Mouse (Mus musculus): Measurements from ENCODE around the gene Tmem127.
"Not testable (repeated sequence)": the region's sequence is repeated elsewhere in the genome, so short reads cannot be mapped to it uniquely, and the experiment has no call there.

The Tmem127 gene

GRCm38 (mm10) chr2:127269491-127270299 is 22.0 kb downstream of the Tmem127 start, which contains the start of gene Stard7:
Gene Stard7, plus strand, starts transcription at chr2:127270218.
- DNase-seq: peak; percentile 98

DNA sequence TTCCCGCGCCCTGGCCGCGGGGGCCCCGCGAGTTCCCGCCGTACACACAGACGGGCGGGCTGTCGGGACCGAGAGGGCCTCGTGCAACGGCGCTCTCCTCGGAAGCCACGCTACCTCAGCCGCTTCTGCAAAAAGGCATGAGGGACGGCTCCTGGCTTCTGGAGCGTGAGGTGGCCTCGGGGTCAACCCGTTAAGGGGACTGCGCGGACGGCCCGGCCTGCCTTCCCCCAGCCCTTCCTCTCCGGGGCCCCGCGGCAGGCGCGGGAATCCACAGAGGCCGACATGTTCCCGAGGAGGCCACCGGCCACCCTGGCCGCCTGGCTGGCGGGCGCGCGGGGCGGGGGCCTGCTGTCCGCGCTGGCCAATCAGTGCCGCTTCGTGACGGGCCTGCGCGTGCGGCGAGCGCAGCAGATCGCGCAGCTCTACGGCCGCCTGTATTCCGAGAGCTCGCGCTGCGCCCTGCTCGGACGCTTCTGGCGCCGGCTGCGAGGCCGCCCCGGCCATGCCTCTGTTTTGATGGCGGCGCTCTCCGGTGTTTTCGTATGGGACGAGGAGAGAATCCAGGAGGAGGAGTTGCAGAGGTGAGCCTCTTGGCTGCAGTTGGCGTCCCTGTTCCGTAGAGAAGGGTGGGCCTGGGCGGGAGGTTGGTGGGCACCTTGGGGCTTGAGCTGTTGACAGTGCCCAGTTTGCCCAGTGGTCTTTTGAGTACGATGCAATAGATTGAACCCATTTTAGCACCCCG is 22.8 kb downstream of the Tmem127 start:
- peak; percentile 91 for DNase-seq

- peak; percentile 52 for DNase-seq
Measured at GRCm38 (mm10) chr2:127271042-127271515, 23.4 kb downstream of the Tmem127 start.

GRCm38 (mm10) chr2:127272049-127272448 is 24.3 kb downstream of the Tmem127 start:
- DNase-seq: not testable (repeated sequence)

DNA sequence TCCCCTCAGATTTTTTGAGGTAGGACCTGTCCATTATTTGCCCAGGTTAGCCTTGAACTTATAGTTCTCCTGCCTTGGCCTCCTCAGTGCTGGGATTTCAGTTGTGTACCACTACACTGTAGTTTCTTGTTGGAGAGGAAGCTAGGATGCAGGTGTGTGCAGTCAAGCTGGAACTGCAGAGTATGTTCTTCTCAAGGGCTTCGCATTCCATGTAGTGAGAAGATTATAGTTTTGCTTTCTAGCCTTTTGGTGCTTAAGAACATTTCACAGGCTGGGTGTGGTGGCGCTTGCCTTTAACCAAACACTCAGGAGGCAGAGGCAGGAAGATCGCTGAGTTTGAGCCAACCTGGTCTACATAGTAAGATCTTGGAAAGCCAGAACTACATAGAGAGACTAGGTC is 25.1 kb downstream of the Tmem127 start:
- no peak for DNase-seq

DNA sequence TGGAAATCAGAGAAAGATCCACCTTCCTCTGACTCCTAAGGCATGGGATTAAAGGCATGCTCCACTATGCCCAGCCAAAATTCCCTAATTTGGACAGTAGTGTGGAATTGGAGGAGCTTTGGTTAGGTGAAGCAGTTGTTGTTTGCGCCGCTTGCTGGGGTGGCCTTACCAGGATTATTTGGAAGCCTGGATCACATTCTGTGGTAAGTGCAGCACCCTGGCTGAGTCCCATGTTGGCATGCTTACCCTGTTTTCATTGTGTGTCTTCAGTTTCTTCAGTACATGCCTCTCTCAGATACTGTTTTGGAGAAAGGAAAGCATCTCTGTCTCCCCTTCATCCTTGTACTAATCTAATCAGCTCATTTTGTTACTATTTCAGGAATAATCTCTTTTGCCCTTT is 26.9 kb downstream of the Tmem127 start:
- no peak for DNase-seq

- no peak for DNase-seq
Measured at GRCm38 (mm10) chr2:127275551-127276320, 28.0 kb downstream of the Tmem127 start.

- no peak for DNase-seq
Measured at GRCm38 (mm10) chr2:127278162-127278561, 30.5 kb downstream of the Tmem127 start.

DNA sequence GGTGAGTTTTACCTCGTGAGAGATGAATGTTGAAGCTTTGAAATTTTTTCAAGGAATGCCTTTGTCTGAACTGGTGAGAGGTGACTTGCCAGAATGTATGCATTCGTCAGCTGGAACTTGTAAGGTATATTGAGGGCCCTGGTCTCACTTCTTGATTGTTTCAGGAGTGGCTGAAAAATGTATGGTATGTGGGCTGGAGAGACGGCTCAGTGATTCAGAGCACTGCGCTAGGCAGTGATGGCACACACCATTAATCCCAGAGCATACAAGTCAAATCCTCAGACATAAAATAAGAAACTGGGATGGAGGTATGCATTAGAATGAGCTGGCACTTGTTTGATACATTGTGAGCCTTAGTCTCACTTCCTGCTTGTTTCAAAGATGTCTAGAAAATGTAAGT is 44.5 kb downstream of the Tmem127 start:
- DNase-seq: no peak

- no peak for DNase-seq
Measured at GRCm38 (mm10) chr2:127297001-127297805, 49.5 kb downstream of the Tmem127 start.

- DNase-seq: peak; percentile 21
Measured at GRCm38 (mm10) chr2:127298056-127298455, 50.3 kb downstream of the Tmem127 start.

DNA sequence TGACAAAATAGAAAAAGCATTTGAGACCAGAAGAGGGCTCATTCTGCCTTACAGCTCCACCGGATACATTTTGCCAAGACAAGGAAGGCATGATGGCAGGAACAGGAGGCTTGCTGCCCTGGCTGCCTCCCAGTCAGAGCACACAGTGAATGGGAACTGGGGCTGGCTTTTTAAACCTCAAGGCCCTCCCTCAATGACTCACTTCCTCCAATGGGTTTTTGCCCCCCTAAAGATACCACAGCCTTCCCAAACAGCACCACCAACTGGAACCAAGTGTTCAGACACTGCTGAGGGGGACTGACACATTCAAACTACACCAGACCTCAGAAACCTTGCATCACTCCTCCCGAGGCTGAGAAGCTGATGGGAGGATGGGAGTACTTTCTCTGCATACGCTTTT is 53.0 kb downstream of the Tmem127 start:
- DNase-seq: no peak

DNA sequence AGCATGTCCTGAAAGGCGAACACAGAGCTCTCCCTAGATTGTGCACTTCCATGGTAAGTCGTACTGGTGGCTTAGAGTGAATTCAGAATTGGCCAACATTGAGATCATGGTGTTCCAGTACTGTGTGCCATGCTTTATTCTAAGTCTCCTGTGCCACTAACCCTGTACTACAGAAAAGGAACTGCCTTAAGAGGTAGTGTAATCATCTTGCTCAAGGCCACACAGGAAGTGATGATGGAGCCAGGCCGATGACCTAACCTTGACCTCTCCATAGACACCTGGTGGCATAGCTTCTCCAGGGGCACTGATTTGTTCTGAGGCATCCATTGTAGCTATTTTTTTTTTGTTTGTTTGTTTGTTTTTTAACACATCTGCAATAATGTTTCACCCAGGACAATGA is 54.2 kb downstream of the Tmem127 start:
- no peak for DNase-seq

GRCm38 (mm10) chr2:127304192-127304591 is 56.5 kb downstream of the Tmem127 start:
- DNase-seq: not testable (repeated sequence)

DNA sequence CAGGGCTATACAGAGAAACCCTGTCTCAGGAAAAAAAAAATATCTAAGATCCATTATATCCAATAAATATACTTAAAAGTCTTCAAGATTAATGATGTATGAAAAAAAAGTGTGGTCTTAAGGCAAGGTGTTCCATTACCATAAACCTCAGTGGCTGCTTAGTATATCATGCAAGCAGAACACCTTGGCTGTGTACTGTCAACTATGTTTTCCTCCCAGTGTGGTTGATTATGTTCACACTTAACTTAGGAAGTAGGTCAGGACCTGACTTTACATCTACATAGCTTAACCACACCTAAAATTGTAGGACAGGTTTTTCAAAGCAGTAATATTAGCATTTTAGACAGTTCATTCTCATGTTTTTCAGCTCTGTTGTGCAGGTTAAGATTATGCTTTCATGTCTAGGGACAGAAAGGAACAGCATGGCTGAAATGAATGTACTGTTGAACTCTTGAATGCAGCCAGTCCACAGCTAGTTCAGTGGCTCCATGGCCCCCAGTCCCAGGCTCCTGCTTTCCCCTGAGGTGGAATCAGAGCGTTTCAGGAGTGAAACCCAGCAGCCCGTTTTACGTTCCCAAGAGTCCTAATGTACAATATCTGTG is 57.0 kb downstream of the Tmem127 start:
- DNase-seq: no peak

- DNase-seq: no peak
Measured at GRCm38 (mm10) chr2:127306123-127306522, 58.4 kb downstream of the Tmem127 start.

- DNase-seq: no peak
Measured at GRCm38 (mm10) chr2:127307179-127307578, 59.5 kb downstream of the Tmem127 start.

DNA sequence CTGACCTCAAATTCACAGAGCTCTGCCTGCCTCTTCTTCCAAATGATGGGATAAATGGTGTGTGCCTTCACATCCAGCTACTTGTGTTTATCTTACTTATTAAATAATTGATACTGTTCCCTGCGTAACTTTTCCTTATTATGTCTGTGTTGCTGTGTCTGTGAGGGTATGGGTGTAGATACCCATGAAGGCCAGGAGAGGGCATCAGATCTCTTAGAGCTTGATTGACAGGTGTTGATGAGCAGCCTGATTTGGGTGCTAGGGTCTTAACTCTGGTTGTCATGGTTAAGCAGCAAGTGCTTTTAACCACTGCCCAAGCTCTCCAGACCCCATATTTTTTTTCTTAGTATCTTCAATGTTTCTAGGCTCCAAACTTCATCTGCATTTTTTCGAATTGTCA is 61.0 kb downstream of the Tmem127 start:
- no peak for DNase-seq

- no peak for DNase-seq
Measured at GRCm38 (mm10) chr2:127310246-127310645, 62.5 kb downstream of the Tmem127 start.

DNA sequence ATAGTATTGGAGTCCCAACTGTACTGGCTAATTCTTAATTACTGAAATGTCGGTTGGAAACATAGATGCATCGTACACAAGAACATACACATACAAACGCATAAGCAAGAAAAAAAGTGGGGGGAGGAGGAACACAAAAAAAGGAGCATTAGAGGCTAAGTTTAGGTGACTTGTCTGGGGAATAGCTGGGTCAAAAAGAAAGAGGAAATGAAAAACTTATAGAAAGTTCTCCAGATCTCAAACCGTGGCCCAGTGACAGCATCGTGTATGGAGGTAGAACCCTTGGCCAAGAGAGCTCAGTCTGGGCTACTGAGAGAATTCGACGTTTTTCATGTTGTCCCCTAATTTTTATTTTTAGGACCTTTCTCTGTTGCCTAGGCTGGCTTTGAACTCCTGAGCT is 63.0 kb downstream of the Tmem127 start:
- DNase-seq: no peak

All from cerebellum, adult 9-11 months (tissue).